Mouse (Mus musculus): ENCODE results near the gene Trim24. TPM values are rescaled to one million over a fixed set of nuclear protein-coding genes. Genes with fewer than 3 reads are reported as not detected.

Gene Trim24
- polyA plus RNA-seq, 1 experiment: 4.1 TPM

- Histone ChIP-seq H3K4me3 (replicated peaks) (no peak overlapping the region), H3K27me3 (replicated peaks) (no peaks in the 10 kb centered on the region), H3K36me3 (replicated peaks; ENCODE audit: low read length) (peaks cover 45% of the 10 kb centered on the region), H3K9me3 (no peaks in the 10 kb centered on the region), H3K4me1 (peaks cover 21% of the 10 kb centered on the region)
- TF ChIP-seq GATA1 (IDR thresholded peaks at IDR 0.05; ENCODE audit: borderline replicate concordance, low read length): no peak
Measured at GRCm38 (mm10) chr6:37900221-37900620, 29.6 kb downstream of the Trim24 start.

GRCm38 (mm10) chr6:37901791-37902190, 31.2 kb downstream of the Trim24 start:
- H3K27me3 ChIP-seq (replicated peaks): no peaks in the 10 kb centered on the region
- no peak overlapping the region for H3K4me3 ChIP-seq (replicated peaks)
- H3K36me3 ChIP-seq (replicated peaks; ENCODE audit: low read length): peaks cover 58% of the 10 kb centered on the region
- no peaks in the 10 kb centered on the region for H3K9me3 ChIP-seq
- peaks cover 14% of the 10 kb centered on the region for H3K4me1 ChIP-seq
- no peak for TF ChIP-seq FLI1 (IDR thresholded peaks at IDR 0.05; ENCODE audit: low read length)
- no peak for TF ChIP-seq GATA1 (IDR thresholded peaks at IDR 0.05; ENCODE audit: borderline replicate concordance, low read length)

GRCm38 (mm10) chr6:37903810-37904209, 33.2 kb downstream of the Trim24 start:
- H3K4me1 ChIP-seq: peaks cover 14% of the 10 kb centered on the region
- TF ChIP-seq FLI1 (IDR thresholded peaks at IDR 0.05; ENCODE audit: low read length) (no peak), GATA1 (IDR thresholded peaks at IDR 0.05; ENCODE audit: borderline replicate concordance, low read length) (no peak)
- no peak overlapping the region for H3K4me3 ChIP-seq (replicated peaks)
- H3K27me3 ChIP-seq (replicated peaks): no peaks in the 10 kb centered on the region
- H3K36me3 ChIP-seq (replicated peaks; ENCODE audit: low read length): peaks cover 69% of the 10 kb centered on the region
- no peaks in the 10 kb centered on the region for H3K9me3 ChIP-seq

GRCm38 (mm10) chr6:37913525-37913924, 42.9 kb downstream of the Trim24 start:
- Histone ChIP-seq H3K4me3 (replicated peaks) (no peak overlapping the region), H3K36me3 (replicated peaks; ENCODE audit: low read length) (peaks cover 80% of the 10 kb centered on the region)

GRCm38 (mm10) chr6:37925104-37925503, 54.5 kb downstream of the Trim24 start:
- H3K36me3 ChIP-seq (replicated peaks; ENCODE audit: low read length): peaks cover 86% of the 10 kb centered on the region
- H3K4me3 ChIP-seq (replicated peaks): no peak overlapping the region
- no peaks in the 10 kb centered on the region for H3K4me1 ChIP-seq
- no peaks in the 10 kb centered on the region for H3K27me3 ChIP-seq (replicated peaks)
- TF ChIP-seq FLI1 (IDR thresholded peaks at IDR 0.05; ENCODE audit: low read length) (no peak), GATA1 (IDR thresholded peaks at IDR 0.05; ENCODE audit: borderline replicate concordance, low read length) (no peak)
- peaks cover 10% of the 10 kb centered on the region for H3K9me3 ChIP-seq

More at GRCm38 (mm10) chr6:37913525-37913924, 42.9 kb downstream of the Trim24 start:
- H3K27me3 ChIP-seq (replicated peaks): no peaks in the 10 kb centered on the region
- TF ChIP-seq FLI1 (IDR thresholded peaks at IDR 0.05; ENCODE audit: low read length): no peak
- no peak for TF ChIP-seq GATA1 (IDR thresholded peaks at IDR 0.05; ENCODE audit: borderline replicate concordance, low read length)
- H3K9me3 ChIP-seq: peaks cover 2% of the 10 kb centered on the region; the same call in 1 of the 2 replicates
- peaks cover 12% of the 10 kb centered on the region; the same call in 1 of the 2 replicates for H3K4me1 ChIP-seq

GRCm38 (mm10) chr6:37926751-37927150, 56.1 kb downstream of the Trim24 start:
- Histone ChIP-seq H3K27me3 (replicated peaks) (no peaks in the 10 kb centered on the region), H3K36me3 (replicated peaks; ENCODE audit: low read length) (peaks cover 89% of the 10 kb centered on the region), H3K4me3 (replicated peaks) (no peak overlapping the region), H3K4me1 (no peaks in the 10 kb centered on the region), H3K9me3 (peaks cover 7% of the 10 kb centered on the region)
- no peak for TF ChIP-seq FLI1 (IDR thresholded peaks at IDR 0.05; ENCODE audit: low read length)
- no peak for TF ChIP-seq GATA1 (IDR thresholded peaks at IDR 0.05; ENCODE audit: borderline replicate concordance, low read length)

GRCm38 (mm10) chr6:37936498-37936897, 65.9 kb downstream of the Trim24 start:
- H3K27me3 ChIP-seq (replicated peaks): no peaks in the 10 kb centered on the region
- TF ChIP-seq FLI1 (IDR thresholded peaks at IDR 0.05; ENCODE audit: low read length) (no peak), GATA1 (IDR thresholded peaks at IDR 0.05; ENCODE audit: borderline replicate concordance, low read length) (no peak)
- H3K9me3 ChIP-seq: peaks cover 14% of the 10 kb centered on the region
- H3K4me3 ChIP-seq (replicated peaks): no peak overlapping the region
- H3K36me3 ChIP-seq (replicated peaks; ENCODE audit: low read length): peaks cover 89% of the 10 kb centered on the region
- peaks cover 4% of the 10 kb centered on the region; the same call in 1 of the 2 replicates for H3K4me1 ChIP-seq

GRCm38 (mm10) chr6:37951306-37951705, 80.7 kb downstream of the Trim24 start:
- no peaks in the 10 kb centered on the region for H3K9me3 ChIP-seq
- H3K36me3 ChIP-seq (replicated peaks; ENCODE audit: low read length): peaks cover 90% of the 10 kb centered on the region
- no peak for TF ChIP-seq FLI1 (IDR thresholded peaks at IDR 0.05; ENCODE audit: low read length)
- TF ChIP-seq GATA1 (IDR thresholded peaks at IDR 0.05; ENCODE audit: borderline replicate concordance, low read length): no peak
- no peaks in the 10 kb centered on the region for H3K27me3 ChIP-seq (replicated peaks)
- no peak overlapping the region for H3K4me3 ChIP-seq (replicated peaks)
- peaks cover 5% of the 10 kb centered on the region for H3K4me1 ChIP-seq

GRCm38 (mm10) chr6:37967386-37967785, 96.8 kb downstream of the Trim24 start:
- Histone ChIP-seq H3K4me3 (replicated peaks) (no peak overlapping the region), H3K36me3 (replicated peaks; ENCODE audit: low read length) (peaks cover 83% of the 10 kb centered on the region), H3K4me1 (no peaks in the 10 kb centered on the region), H3K9me3 (no peaks in the 10 kb centered on the region), H3K27me3 (replicated peaks) (no peaks in the 10 kb centered on the region)
- TF ChIP-seq GATA1 (IDR thresholded peaks at IDR 0.05; ENCODE audit: borderline replicate concordance, low read length): no peak
- no peak for TF ChIP-seq FLI1 (IDR thresholded peaks at IDR 0.05; ENCODE audit: low read length)

GRCm38 (mm10) chr6:38007459-38007858, 136.8 kb downstream of the Trim24 start:
- H3K4me3 ChIP-seq (replicated peaks): no peak overlapping the region
- TF ChIP-seq GATA1 (IDR thresholded peaks at IDR 0.05; ENCODE audit: borderline replicate concordance, low read length): no peak
- TF ChIP-seq FLI1 (IDR thresholded peaks at IDR 0.05; ENCODE audit: low read length): no peak

GRCm38 (mm10) chr6:38012829-38013228, 142.2 kb downstream of the Trim24 start:
- TF ChIP-seq GATA1 (IDR thresholded peaks at IDR 0.05; ENCODE audit: borderline replicate concordance, low read length): no peak
- no peak for TF ChIP-seq FLI1 (IDR thresholded peaks at IDR 0.05; ENCODE audit: low read length)

More at GRCm38 (mm10) chr6:38007459-38007858, 136.8 kb downstream of the Trim24 start:
- Histone ChIP-seq H3K27me3 (replicated peaks) (no peaks in the 10 kb centered on the region), H3K9me3 (no peaks in the 10 kb centered on the region), H3K36me3 (replicated peaks; ENCODE audit: low read length) (no peaks in the 10 kb centered on the region), H3K4me1 (peaks cover 4% of the 10 kb centered on the region; the same call in 1 of the 2 replicates)

More at GRCm38 (mm10) chr6:38012829-38013228, 142.2 kb downstream of the Trim24 start:
- Histone ChIP-seq H3K4me1 (no peaks in the 10 kb centered on the region; the same call in 1 of the 2 replicates), H3K9me3 (peaks cover 22% of the 10 kb centered on the region), H3K27me3 (replicated peaks) (no peaks in the 10 kb centered on the region), H3K4me3 (replicated peaks) (no peak overlapping the region), H3K36me3 (replicated peaks; ENCODE audit: low read length) (no peaks in the 10 kb centered on the region)

Other genes with a start within 250 kb of the Trim24 start
- gene Svopl, start 176.2 kb downstream of the Trim24 start, polyA plus RNA-seq (2012; ENCODE audit: insufficient read depth, low replicate concordance): not detected in 2 replicates
- gene Tmem213, start 238.4 kb downstream of the Trim24 start, polyA plus RNA-seq (2012; ENCODE audit: insufficient read depth, low replicate concordance): not detected in 2 replicates

Measured in megakaryocyte, embryonic 14.5 days (primary cell).